Mouse (Mus musculus): ENCODE measurements around the gene Gabarapl2. TPM values are rescaled to one million over a fixed set of nuclear protein-coding genes. Genes with fewer than 3 reads are reported as not detected.

Gene Gabarapl2
- polyA plus RNA-seq, 1 experiment, result 51.0 TPM

DNA sequence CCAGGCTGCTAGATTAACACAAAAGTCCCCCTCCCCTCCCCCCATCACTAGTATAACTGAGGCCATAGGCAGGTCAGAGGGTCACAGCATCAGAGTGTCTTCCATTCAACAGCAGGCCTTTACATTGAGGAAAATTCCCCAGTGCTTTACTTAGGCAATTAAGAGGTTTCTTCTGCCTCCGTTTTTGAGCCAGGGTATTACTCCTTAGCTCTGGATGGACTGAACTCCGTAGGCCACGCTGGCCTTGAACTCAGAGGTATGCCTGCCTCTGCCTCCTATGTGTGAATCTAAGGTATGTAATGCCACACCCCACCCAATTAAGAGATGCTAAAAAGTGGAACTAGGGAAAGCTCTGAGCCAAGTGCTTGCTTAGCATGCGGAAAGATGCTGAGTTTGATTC lies 23.0 kb downstream of the Gabarapl2 start:
- no peak overlapping the region for H3K27ac ChIP-seq (ENCODE audit: insufficient read depth, low read length)
- TF ChIP-seq CTCF (IDR thresholded peaks at IDR 0.05; ENCODE audit: borderline replicate concordance, insufficient read depth, low read length) (no peak), POLR2A (IDR thresholded peaks at IDR 0.05; ENCODE audit: low read depth, low read length) (no peak)
- H3K4me1 ChIP-seq (ENCODE audit: control insufficient read depth, insufficient read depth, low read length), result peaks cover 4% of the 10 kb centered on the region; the same call in 1 of the 2 replicates
- H3K4me3 ChIP-seq (ENCODE audit: insufficient read depth, low read length), result no peak overlapping the region

DNA sequence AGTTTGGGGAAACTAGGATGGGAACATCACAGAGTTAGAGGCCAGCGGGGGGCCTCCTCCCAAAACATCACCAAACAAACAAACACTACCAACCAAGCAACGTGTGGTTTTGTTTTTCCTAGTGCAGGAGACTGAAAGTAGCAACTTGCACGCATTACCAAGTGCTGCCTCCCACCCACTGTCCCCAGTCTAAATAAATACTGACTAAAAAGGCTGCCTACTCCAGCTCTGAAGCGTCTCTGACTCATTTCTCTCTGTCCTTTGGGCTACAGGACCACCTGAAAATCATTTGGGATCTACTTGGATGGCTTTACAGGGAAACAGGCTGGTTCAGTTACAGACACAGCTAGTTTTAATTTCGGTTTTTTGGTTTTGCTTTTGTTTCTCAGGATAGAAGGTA lies 23.8 kb downstream of the Gabarapl2 start:
- TF ChIP-seq CTCF (IDR thresholded peaks at IDR 0.05; ENCODE audit: borderline replicate concordance, insufficient read depth, low read length), result no peak
- no peak for TF ChIP-seq POLR2A (IDR thresholded peaks at IDR 0.05; ENCODE audit: low read depth, low read length)
- Histone ChIP-seq H3K27ac (ENCODE audit: insufficient read depth, low read length) (peak overlapping the region; percentile 52), H3K4me3 (ENCODE audit: insufficient read depth, low read length) (no peak overlapping the region), H3K4me1 (ENCODE audit: control insufficient read depth, insufficient read depth, low read length) (peaks cover 4% of the 10 kb centered on the region; the same call in 1 of the 2 replicates)

DNA sequence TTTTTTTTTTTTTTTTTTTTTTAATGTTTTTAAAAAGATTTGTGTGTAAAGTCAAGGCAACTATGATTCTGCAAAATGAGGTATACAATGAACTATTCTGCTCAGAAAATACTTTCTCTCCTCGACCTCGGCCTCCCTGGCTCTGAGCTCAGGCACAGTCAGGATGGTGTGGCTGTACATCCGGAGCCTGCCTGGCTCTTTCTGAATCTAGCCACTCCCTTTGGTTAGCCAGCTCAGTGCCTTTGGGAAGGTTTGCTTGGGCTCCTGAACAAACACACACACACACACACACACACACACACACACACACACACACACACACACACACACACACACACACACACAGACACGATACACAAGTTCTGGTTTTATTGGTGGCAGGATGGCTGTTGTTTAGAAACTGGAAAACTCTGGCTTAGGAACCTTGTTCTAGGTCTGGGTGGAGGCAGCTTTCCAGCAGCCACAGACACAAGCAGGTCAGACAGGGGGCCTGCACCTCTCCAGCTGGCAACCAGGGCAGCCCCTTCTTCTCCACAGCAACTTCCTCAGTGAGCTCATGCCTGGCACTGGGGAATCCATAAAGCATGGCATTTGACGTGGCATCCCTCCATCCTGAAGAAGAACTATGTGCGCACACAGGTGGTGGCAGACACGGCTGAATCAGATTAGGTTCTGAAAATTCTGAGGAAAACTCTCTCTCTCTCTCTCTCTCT lies 24.5 kb downstream of the Gabarapl2 start:
- Histone ChIP-seq H3K27ac (ENCODE audit: insufficient read depth, low read length) (peak overlapping the region; percentile 52), H3K4me3 (ENCODE audit: insufficient read depth, low read length) (no peak overlapping the region), H3K4me1 (ENCODE audit: control insufficient read depth, insufficient read depth, low read length) (peaks cover 4% of the 10 kb centered on the region; the same call in 1 of the 2 replicates)
- TF ChIP-seq CTCF (IDR thresholded peaks at IDR 0.05; ENCODE audit: borderline replicate concordance, insufficient read depth, low read length), result no peak
- TF ChIP-seq POLR2A (IDR thresholded peaks at IDR 0.05; ENCODE audit: low read depth, low read length), result 0 out of 2 replicates have a peak, but pooled peaks have one; percentile 28

DNA sequence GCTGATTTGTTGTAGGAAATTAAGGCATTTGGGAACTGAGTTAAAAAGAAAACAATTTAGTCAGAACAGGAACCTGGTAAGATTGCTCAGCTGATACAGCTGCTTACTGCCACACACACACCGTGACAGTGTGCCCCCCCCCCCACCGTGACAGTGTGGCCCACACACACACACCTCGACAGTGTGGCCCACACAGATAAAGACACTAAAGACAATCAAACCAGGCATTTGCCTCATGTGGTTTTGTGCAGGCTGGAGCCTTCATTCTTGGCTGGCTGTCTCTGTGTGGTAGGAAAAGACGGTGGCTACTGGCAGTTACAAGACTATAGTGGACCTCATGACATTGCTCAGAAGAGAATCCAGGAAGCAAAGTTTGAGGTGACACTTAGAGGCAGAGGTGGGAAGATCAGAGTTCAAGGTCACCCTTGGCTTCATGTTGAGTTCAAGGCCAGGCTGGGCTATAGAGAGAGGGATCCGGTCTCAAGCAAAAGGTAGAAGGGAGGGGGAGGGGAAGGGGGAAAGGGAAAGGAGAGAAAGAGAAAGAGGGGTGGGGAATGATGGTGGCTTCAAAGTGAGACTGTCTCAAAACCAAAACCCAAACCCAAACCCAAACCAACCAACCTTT lies 26.9 kb downstream of the Gabarapl2 start:
- H3K4me3 ChIP-seq (ENCODE audit: insufficient read depth, low read length), result no peak overlapping the region
- H3K4me1 ChIP-seq (ENCODE audit: control insufficient read depth, insufficient read depth, low read length), result peaks cover 4% of the 10 kb centered on the region; the same call in 1 of the 2 replicates
- no peak overlapping the region for H3K27ac ChIP-seq (ENCODE audit: insufficient read depth, low read length)
- TF ChIP-seq POLR2A (IDR thresholded peaks at IDR 0.05; ENCODE audit: low read depth, low read length) (no peak), CTCF (IDR thresholded peaks at IDR 0.05; ENCODE audit: borderline replicate concordance, insufficient read depth, low read length) (no peak)

DNA sequence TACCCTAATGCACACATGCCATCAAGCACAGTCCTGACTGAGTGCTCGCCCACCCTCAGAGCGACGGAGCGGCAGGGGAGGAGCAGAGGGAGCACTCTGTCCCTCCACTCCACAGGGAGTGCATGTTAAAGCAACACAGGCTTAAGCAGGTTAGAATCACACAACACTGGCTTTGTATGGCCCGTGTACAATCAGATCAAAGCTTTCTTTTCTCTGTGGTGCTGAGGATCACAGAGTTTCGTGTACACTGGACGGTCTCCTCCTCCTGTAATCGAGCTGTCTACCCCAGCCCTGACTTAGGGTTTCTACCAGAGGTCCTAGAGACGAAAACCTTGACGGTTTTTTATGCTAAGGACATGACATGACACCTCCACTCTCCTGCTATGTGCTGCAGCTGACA lies 28.0 kb downstream of the Gabarapl2 start:
- H3K4me1 ChIP-seq (ENCODE audit: control insufficient read depth, insufficient read depth, low read length), result peaks cover 4% of the 10 kb centered on the region; the same call in 1 of the 2 replicates
- TF ChIP-seq POLR2A (IDR thresholded peaks at IDR 0.05; ENCODE audit: low read depth, low read length) (no peak), CTCF (IDR thresholded peaks at IDR 0.05; ENCODE audit: borderline replicate concordance, insufficient read depth, low read length) (no peak)

DNA sequence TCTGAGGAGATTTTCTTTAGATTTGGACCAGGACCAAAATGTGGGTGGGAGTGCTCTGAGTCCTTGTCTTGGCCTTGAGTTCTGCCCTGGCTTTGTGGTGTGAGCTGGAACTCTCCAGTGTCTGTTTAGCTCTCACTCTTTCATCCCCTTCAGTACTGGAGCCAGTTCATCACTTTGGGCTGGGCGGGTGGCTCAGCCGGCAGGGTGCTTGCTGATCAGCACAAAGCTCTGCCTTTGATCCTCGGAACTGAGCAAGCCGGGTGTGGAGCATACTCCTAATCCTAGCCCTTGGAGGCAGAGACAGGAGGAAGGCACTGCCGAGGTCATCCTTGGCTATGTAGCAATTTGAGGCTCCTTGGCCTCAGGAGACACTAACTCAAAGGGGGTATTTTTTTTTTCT lies 28.5 kb downstream of the Gabarapl2 start:
- Histone ChIP-seq H3K27ac (ENCODE audit: insufficient read depth, low read length) (no peak overlapping the region), H3K4me3 (ENCODE audit: insufficient read depth, low read length) (no peak overlapping the region), H3K4me1 (ENCODE audit: control insufficient read depth, insufficient read depth, low read length) (peaks cover 4% of the 10 kb centered on the region; the same call in 1 of the 2 replicates)
- TF ChIP-seq POLR2A (IDR thresholded peaks at IDR 0.05; ENCODE audit: low read depth, low read length) (no peak), CTCF (IDR thresholded peaks at IDR 0.05; ENCODE audit: borderline replicate concordance, insufficient read depth, low read length) (no peak)

More for the DNA sequence above, 28.0 kb downstream of the Gabarapl2 start:
- no peak overlapping the region for H3K4me3 ChIP-seq (ENCODE audit: insufficient read depth, low read length)
- H3K27ac ChIP-seq (ENCODE audit: insufficient read depth, low read length), result no peak overlapping the region

DNA sequence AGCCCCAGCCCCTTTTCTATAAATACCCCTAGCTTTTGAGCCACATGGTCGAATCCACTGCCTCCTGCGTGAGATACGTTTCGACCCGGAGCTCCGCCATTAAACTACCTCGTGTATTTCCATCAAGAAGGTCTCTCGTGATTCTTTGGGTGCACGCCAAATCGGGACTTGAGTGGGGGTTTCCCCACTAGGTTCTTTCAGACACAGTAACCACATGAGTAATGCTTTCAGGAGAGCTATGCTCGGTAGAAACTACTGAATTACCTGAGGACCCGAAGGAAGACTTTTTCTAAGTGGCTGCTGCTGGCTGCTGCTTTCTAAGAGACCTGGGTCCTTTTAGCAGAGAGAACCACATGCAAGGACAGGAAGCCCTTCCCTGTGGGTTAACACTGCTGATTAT lies 33.6 kb downstream of the Gabarapl2 start:
- Histone ChIP-seq H3K4me1 (ENCODE audit: control insufficient read depth, insufficient read depth, low read length) (no peaks in the 10 kb centered on the region), H3K27ac (ENCODE audit: insufficient read depth, low read length) (no peak overlapping the region), H3K4me3 (ENCODE audit: insufficient read depth, low read length) (no peak overlapping the region)
- TF ChIP-seq POLR2A (IDR thresholded peaks at IDR 0.05; ENCODE audit: low read depth, low read length), result no peak
- TF ChIP-seq CTCF (IDR thresholded peaks at IDR 0.05; ENCODE audit: borderline replicate concordance, insufficient read depth, low read length), result no peak

DNA sequence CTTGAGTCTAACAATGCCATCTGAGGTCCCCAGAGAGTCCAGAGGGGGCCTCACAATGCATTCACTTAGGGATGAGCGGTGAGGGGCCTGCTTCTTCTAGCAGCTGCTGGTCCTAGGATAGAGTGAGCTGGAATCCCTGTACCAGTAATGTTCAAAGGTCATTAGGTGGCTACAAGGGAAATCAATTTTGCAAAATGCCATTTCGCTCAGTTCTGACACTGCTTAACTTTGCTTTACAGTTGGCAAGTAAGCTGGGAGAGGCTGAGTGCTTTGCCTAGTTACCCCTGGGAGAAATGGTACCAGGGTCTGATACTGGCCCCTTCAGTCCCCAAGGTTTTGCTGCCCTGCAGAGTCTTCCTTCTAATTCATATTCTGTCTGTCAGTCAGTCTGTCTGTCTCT lies 35.2 kb downstream of the Gabarapl2 start:
- no peak for TF ChIP-seq CTCF (IDR thresholded peaks at IDR 0.05; ENCODE audit: borderline replicate concordance, insufficient read depth, low read length)
- no peak for TF ChIP-seq POLR2A (IDR thresholded peaks at IDR 0.05; ENCODE audit: low read depth, low read length)
- Histone ChIP-seq H3K4me3 (ENCODE audit: insufficient read depth, low read length) (no peak overlapping the region), H3K4me1 (ENCODE audit: control insufficient read depth, insufficient read depth, low read length) (no peaks in the 10 kb centered on the region), H3K27ac (ENCODE audit: insufficient read depth, low read length) (no peak overlapping the region)

DNA sequence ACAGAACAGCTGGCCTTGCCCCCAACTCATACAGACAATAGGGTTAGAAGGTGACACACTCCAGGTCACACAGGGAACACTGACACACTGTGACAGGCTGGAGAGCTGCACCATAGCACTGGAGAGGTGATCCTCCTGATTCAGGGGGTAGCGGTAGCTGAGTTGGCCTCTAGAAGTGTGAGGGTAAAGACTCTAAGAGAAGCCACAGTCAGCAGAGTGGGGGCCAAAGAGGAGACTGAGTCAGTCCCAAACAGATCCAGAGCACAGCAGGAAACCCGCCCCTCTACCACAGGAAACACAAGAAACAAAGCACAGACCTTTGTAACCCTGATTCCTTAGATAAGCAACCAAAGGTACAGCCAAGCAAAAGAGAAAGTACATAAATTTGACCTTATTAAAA lies 35.8 kb downstream of the Gabarapl2 start:
- H3K4me1 ChIP-seq (ENCODE audit: control insufficient read depth, insufficient read depth, low read length), result no peaks in the 10 kb centered on the region
- TF ChIP-seq CTCF (IDR thresholded peaks at IDR 0.05; ENCODE audit: borderline replicate concordance, insufficient read depth, low read length), result no peak
- no peak for TF ChIP-seq POLR2A (IDR thresholded peaks at IDR 0.05; ENCODE audit: low read depth, low read length)
- no peak overlapping the region for H3K4me3 ChIP-seq (ENCODE audit: insufficient read depth, low read length)
- H3K27ac ChIP-seq (ENCODE audit: insufficient read depth, low read length), result no peak overlapping the region

DNA sequence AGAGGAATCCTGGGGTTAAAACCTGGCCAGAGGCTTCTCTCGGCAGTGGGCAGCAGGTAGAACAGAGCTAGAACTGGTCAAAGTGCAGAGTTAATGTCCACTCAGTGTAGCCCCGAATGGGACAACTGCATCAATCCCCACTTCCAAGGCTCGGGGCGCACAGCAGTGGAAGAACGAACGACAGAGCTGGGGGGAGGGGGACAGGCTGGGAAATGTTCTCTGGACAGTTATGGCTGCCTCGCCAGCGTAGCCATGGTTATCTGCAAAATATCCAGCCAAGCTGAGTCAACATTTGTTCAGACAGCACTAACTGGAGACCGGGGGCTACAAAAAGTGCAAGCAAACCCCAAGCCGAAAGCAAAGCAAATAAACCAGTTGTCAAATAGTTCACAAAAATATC lies 37.6 kb downstream of the Gabarapl2 start:
- H3K4me3 ChIP-seq (ENCODE audit: insufficient read depth, low read length), result no peak overlapping the region
- TF ChIP-seq CTCF (IDR thresholded peaks at IDR 0.05; ENCODE audit: borderline replicate concordance, insufficient read depth, low read length), result no peak
- TF ChIP-seq POLR2A (IDR thresholded peaks at IDR 0.05; ENCODE audit: low read depth, low read length), result no peak
- no peak overlapping the region for H3K27ac ChIP-seq (ENCODE audit: insufficient read depth, low read length)
- no peaks in the 10 kb centered on the region for H3K4me1 ChIP-seq (ENCODE audit: control insufficient read depth, insufficient read depth, low read length)

Data from embryonic fibroblast, embryonic 13.5 days (primary cell).